8 mouse cellular contexts compared by ENCODE assay signal in genomic region chr13:45807593-45808043, GRCm38 (mm10).
A peak's percentile ranks its signal among the peaks of the same experiment; 100 is the strongest.
DNase-seq lines count a peak whose midpoint lies in the region; ATAC-seq lines count a peak whose summit lies in the region.

No protein-coding gene starts in this region.

- H3K4me1 ChIP-seq in forebrain, embryonic 13.5 days, result peaks cover 59% of the 10 kb centered on the region

- no peak overlapping the region; the same call in 1 of the 2 replicates for H3K27ac ChIP-seq in forebrain, embryonic 13.5 days

- no peaks in the 10 kb centered on the region for H3K36me3 ChIP-seq in forebrain, embryonic 13.5 days (ENCODE audit: poor library complexity, severe bottlenecking)

- peak overlapping the region; percentile 33 for H3K4me3 ChIP-seq in forebrain, embryonic 13.5 days

- no peaks in the 10 kb centered on the region for H3K9me3 ChIP-seq in forebrain, embryonic 13.5 days (replicated peaks)

- H3K9ac ChIP-seq in forebrain, embryonic 13.5 days, result no peak overlapping the region

- peaks cover 8% of the 10 kb centered on the region; the same call in 1 of the 2 replicates for H3K27me3 ChIP-seq in forebrain, embryonic 13.5 days

- 4% methylated on average over 18 of the region's 18 CpGs for WGBS in forebrain, embryonic 13.5 days

- H3K4me2 ChIP-seq in forebrain, embryonic 13.5 days, result peak overlapping the region; percentile 63

- peak; percentile 12 to 67 for DNase-seq in spleen, postnatal 10 days (ENCODE audit: low spot score in 2 of 2)
- DNase-seq in spleen, adult 12 weeks (ENCODE audit: low spot score), result no peak
- peak; percentile 36 for DNase-seq in c-Kit-positive CD71-positive TER-119-positive erythroid progenitor cells, embryonic 14.5 days (ENCODE audit: low spot score)
- DNase-seq in layer of hippocampus, adult 11-12 months (ENCODE audit: low spot score), result peak; percentile 70
- peak; percentile 86 for DNase-seq in right cerebral cortex, postnatal 4 days

- peak; percentile 50 for ATAC-seq in forebrain, embryonic 13.5 days
- ATAC-seq in megakaryocyte, adult 5-6 weeks (ENCODE audit: poor library complexity, severe bottlenecking), result peak; percentile 38; the same call in 1 of the 2 replicates
- ATAC-seq in granulocyte monocyte progenitor cell, adult 5-6 weeks (replicated peaks; ENCODE audit: poor library complexity, severe bottlenecking), result no peak
